Mouse (Mus musculus) erythroblast, adult 5-6 weeks (primary cell): Measurements from ENCODE around the gene Trmt6. TPM values are rescaled to one million over a fixed set of nuclear protein-coding genes. Genes with fewer than 3 reads are reported as not detected.
A peak's percentile ranks its signal among the peaks of the same experiment; 100 is the strongest.

Source experiments
- ATAC-seq: replicated peaks from 2 replicates; pipeline ENCODE4 v1.8.0; 2016; ENCODE audit warnings: moderate number of reproducible peaks, mild to moderate bottlenecking, moderate TSS enrichment, inconsistent platforms; ENCODE audit not compliant: poor library complexity, low FRiP score, severe bottlenecking
- total RNA-seq, 2 experiments: library from RNA; stranded (forward) in 1 of 2; stranded (reverse) in 1 of 2; fragments of 150-400 nt in 1 of 2; fragments of 200-764, 138-1000 nt in 1 of 2; gene quantifications; 2 replicates each; pipeline versions ENCODE4 v1.2.3 to v1.2.4; 2015 to 2017; ENCODE audit warnings: low replicate concordance in 2 of 2

The Trmt6 gene
- total RNA-seq (2015; ENCODE audit: low replicate concordance) (7.1 and 10.0 TPM in 2 replicates), total RNA-seq (2017; ENCODE audit: low replicate concordance) (7.5 and 7.7 TPM in 2 replicates)

DNA sequence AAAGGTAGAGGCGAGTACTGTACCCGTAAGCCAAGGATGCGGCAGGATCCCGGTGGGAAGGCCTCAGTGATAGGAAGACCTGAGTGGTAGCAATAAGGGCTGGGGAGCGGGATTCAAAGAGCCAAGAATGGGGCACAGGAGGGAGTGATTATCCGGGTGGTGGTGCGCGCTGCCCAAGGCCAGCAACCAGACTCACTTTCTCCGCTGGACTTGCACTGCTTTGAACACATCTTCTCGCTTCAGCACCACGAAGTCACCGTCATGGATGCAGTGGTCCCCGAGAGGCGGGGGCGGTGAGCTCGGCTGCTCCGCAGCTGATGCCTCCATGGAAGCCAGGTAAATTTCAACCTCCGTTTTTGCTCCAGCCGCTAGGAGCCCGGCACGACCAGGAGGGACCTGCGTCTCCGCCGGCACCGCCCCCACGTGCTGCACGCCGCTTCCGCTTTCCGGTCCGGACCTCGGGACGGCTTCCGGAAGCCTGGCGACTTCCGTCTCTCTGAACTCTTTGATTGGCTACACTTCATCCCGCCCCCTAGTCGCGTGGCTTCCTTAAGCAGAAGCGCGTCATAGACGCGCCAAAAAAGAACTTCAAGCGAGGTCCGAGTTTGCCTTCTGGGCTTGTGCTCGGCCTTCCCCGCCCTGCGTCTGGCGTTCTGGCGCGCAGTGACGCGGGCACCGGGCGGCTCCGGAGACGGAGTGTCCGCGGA lies at the start of gene Trmt6, which contains the start of gene Mcm8:
Trmt6 (minus strand) TSS at position 448 of the 707 bp plus-strand sequence.
Mcm8 (plus strand) TSS at position 534 of the 707 bp plus-strand sequence.
- ATAC-seq: peak; percentile 99

DNA sequence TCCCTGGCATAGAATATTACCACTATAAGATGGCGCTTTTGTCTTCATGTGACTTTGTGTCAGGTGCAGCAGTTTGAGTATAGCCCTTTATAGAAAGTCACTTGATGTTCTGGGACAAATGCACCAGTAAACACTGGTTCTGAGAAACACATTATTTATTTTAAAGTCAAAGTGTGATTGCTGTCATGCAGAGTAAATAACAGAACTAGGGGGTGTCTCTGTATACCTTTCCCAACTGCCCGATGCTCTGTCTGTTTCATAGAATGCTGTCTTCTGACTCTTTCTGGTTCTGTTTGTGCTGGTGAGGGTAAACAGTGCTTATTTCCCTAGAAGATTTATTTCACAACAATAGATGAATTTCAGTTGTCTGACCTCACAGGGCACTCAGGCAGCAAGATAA lies 47.5 kb upstream of the Trmt6 start:
- ATAC-seq: no peak

- ATAC-seq: no peak
Observed at GRCm38 (mm10) chr2:132861456-132861855, 45.6 kb upstream of the Trmt6 start.

- ATAC-seq: no peak
Observed at GRCm38 (mm10) chr2:132860435-132860834, 44.6 kb upstream of the Trmt6 start.

DNA sequence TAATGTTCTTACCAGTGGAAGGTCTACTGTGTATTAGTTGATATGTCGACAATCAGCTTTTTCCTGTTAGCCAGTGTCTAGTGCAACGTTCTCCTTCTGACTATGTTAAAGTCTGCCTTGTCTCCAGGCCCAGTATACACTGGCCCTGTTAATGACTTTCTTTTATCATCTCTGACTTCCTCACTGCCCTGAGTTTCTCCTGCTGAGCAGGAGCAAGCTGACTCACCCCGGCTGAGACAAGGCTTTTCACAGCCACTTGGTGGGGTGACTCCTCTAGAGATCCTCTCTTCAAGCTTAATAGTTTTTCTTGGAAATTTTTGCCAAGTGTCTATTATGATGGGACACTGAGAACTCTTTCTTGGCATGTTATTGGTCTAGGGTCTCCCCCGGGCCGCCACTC lies 40.5 kb upstream of the Trmt6 start:
- ATAC-seq: no peak

DNA sequence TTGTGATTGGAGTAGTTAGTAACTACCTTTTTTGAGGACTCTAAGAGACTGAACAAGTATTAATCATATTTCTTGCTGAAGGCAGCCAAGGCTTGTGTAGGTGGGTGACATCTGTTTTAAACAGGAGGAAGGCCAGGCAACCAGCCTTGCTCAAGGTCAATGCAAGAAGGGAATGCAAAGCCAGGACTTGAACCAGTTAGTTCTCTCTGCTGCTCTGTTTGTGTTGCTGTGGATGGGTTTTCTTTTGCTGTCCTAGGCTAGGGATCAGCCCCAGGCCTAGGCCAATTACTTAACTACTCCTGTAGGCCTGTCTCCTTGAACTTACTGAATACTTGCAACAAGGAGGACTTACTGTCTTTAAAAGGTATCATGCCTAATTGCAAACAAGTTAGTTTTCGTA lies 37.2 kb upstream of the Trmt6 start:
- no peak for ATAC-seq

GRCm38 (mm10) chr2:132849141-132849540 lies 33.3 kb upstream of the Trmt6 start:
- ATAC-seq: no peak

GRCm38 (mm10) chr2:132848361-132848760 lies 32.5 kb upstream of the Trmt6 start:
- ATAC-seq: no peak

- no peak for ATAC-seq
Observed at GRCm38 (mm10) chr2:132847581-132847980, 31.7 kb upstream of the Trmt6 start.

DNA sequence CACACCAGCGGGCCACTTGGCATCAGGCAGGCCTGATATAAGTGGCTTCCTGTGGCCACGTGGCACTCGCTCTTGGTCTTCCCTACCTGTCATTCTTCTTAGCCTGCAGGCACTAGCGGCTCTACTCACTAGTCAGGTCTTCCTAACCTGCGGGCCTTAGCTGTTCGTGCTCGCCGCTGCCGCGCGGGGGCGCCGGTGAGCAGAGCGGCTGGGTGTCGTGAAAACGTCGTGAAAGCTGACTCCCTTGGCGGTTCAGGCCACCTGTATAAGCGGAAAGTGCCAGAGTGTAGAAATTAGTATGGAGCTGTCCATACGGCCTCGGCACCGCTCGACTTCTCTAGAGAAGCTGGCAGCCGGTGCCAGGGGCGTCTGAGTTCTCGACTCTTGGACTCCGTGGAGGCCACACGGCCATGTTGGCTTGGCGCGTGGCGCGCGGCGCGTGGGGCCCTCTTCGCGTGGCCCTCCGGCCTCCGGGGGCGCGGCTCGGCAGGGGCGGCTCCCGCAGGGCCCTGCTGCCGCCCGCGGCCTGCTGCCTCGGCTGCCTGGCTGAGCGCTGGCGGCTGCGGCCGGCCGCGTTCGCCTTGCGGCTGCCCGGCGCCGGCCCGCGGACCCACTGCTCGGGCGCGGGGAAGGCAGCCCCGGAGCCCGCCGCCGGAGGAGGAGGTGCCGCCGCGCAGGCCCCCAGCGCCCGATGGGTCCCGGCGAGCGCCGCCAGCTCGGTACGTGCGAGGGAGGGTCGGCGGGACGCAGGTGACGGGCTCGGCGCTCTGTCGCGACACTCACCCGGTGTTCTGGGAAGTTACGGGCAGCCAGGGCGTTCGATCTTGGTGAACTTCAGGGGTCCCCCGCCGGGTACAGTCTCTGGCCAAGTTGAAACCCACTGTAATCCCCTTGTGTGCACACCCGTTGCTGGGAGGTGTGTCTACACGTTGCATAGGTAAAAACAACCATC lies 30.8 kb upstream of the Trmt6 start, which contains the start of gene Crls1:
Crls1 (plus strand) TSS at position 260 of the 952 bp plus-strand sequence.
- ATAC-seq: peak; percentile 91

DNA sequence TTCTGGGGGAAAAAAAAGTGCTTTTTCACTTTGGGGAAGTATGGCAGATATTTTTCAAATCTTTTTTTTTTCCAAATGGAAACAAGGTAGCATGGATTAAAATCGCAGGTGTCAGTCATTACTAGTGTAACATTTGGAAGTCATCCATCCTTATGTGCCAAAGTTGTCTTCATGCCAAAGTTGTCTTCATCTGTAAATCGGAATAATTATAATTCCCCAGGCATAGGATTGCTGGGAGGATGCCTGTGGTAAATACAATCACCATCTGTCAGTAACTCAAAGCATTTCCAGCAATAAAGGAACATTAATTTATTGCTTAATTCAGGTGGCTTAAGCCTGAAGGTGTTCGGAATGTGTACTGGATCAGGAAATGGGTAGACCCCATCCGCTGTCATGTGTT lies 25.2 kb upstream of the Trmt6 start:
- ATAC-seq: no peak

DNA sequence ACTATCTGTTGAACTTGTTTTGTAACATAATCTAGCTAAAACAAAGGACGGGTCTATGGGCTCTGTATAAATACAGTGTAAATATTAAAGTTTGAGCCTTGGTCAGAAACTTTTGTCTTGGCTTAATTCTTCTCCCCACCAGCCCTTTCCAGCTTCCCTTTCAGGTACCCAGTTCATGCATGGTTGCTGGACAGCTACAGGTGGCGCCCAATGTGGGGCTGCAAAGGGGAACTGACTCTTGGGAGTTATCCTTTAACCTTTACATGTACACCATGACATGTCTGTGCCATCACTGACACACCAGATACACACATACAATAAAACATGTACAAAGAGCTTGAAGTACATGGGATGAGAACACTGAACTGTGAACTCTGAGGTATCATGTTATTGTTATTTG lies 12.9 kb downstream of the Trmt6 start:
- ATAC-seq: no peak

DNA sequence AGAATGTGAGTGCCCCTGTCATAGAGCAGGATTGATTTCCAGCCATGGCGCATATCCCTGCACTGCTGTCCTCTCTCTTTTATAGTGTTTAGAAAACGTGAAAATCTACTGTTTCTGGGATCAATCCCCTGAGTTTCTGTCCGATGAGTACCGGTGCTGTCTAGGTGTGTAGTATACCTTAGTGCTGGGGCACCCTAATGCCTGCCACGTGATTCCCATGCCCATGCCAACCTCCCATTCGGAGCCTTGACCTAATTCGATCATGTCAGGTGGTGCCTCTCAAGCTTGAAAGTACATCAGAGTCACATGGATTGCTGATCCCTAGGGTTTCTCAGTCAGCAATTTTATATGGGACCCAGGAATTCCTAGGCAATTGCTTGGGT lies 21.7 kb downstream of the Trmt6 start:
- no peak for ATAC-seq

GRCm38 (mm10) chr2:132793441-132794203 lies 22.2 kb downstream of the Trmt6 start:
- ATAC-seq: no peak

DNA sequence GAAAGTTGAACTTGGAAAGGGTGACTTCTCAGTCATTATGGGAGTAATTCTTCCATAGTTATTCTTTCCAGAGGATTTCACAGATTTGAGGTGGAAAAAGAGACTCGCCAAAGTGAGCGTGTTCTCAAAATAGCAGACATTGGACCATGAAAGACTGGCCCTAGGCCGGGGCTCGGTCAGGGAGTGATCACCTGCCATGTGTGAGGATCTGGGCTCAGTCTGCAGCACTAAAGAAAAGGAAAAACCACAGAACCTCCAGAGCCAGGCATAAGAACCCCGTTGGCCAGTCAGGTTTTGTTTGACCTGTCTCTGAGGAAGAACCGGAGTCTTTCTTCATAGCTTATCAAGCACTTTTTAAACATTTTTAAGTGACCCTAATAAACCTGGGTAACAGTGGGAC lies 31.8 kb downstream of the Trmt6 start:
- ATAC-seq: no peak

DNA sequence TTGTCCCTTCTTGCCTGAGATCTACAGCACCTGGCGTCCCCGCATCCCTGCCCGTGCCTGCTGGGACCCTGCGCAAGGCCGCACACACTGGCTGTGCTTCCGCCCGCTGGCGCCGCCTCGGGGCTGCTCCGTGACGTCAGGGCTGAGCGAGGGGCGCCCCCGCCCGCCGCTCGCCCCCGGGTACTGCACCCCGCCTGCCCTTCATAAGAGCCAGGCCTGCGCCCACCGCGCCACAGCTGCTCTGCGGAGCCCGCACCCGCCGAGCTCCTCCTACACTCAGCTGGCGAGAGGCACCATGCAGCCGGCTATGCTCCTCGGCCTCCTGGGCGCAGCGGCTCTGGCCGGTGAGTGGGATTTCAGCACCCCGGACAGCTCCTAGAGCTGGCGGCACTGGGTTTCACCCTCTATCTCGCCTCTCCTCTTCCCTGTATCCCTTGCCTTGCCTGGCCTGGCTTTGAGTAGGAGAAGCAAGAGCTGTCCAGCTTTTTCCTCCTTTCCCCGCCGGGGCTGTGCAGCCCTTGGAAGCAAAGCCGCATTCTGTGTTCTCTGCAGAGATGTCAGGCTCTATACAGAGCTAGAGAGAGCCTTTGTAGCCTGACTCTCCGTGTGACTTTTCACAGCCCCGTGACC lies 34.3 kb downstream of the Trmt6 start:
- no peak; the same call in 1 of the 2 replicates for ATAC-seq

DNA sequence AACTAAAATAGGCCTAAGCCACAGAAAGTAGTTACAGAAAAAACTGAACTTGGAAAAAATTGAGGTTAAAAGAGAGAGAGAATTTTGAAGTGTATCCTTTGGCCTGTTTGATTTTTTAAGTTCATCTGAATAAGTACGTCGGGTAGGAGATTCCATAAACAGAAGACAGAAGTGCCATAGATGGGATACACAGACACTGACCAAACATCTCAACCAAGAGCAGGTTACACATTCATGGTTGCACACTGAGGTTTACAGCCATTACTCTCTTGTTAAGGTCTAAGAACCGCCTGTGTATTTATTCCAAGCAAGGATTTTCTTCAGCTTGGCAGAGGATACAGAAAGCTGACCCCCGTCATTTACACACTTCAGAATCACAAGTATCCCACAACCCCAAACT lies 34.9 kb downstream of the Trmt6 start, which contains the start of gene Chgb:
Chgb (plus strand) TSS at position 301 of the 400 bp plus-strand sequence.
- no peak for ATAC-seq

GRCm38 (mm10) chr2:132770822-132771221 lies 45.0 kb downstream of the Trmt6 start:
- no peak for ATAC-seq

GRCm38 (mm10) chr2:132757911-132758310 lies 57.9 kb downstream of the Trmt6 start:
- no peak for ATAC-seq
